Mouse (Mus musculus): ENCODE measurements around the gene Trim40.

DNA sequence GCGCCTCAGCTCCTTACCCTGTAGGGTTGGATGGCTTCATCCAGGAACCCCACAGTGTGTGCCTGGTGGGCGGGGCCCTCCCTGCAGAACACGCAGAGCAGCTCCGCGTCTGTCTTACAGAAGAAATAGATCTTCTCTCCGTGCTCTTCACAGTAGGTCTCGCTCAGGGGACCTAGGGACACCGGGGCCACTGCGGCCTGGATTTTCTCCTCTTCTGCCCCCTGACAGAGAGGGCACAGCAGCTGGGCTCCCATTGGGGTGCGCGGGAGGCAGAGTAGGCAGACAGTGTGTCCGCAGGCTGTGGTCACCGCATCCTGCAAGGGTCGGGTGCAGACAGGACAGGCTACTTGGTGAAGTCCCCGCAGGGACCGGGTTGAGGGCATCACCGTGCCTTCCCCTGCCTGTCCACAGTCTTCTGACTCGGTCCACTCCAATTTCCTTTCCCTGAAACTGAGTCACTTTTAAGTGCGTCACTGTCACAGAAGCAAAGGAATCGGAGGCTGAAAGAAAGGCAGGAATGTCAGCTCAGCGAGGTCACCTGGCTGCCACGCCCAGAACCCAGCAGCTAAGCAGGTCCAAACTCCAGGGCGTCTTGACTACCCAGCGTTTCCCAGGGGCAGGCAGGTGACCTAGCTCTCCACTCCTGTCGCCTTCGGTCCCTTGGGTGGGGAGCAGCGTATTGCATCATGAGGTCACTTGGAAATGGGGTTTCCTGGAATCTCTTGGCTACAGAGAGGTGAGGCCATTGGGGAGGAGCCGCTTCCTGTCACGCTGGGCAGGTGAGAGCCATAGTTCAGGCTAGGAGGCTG, 23.0 kb downstream of the Trim40 start, which contains the start of gene Trim15:
- TF ChIP-seq EP300 (IDR thresholded peaks at IDR 0.05; ENCODE audit: low read depth) = no peak
- no peak for TF ChIP-seq CTCF (IDR thresholded peaks at IDR 0.05; ENCODE audit: low read depth)

Measured in heart, postnatal 0 days (tissue).